Comparison of ENCODE assay signal across 10 mouse cellular contexts in the genomic region with DNA sequence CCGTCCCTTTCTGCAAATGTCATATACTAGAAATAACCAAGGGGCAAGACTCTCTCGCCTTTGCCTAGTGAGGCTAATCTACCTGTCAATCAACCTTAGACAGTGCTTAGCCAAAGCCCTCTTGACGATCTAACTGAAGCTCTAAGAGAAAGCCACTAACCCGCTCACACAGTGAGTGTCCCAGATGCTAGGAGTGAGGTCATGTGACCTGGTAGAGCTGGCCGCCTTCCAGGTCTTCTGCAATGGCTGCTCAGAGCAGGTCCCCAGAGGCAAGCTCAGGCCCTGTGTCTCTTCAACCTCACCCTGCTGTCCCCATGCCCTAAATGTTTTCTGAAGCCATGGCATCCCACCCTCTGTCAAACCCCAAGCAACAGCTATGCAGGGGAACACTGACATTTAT. TPM values are rescaled to one million over a fixed set of nuclear protein-coding genes. Genes with fewer than 3 reads are reported as not detected.
DNase-seq lines count a peak whose midpoint lies in the region; ATAC-seq and TF ChIP-seq lines count a peak whose summit lies in the region.
"Had no signal": no experiment of that assay in that cellular context is flagged by ENCODE, and none has a peak within 500 bp of the region (broad histone marks: within the 10 kb centered on the region; RNA-seq: fewer than 3 reads in every experiment).

No protein-coding gene starts in this region.

- DNase-seq in cerebellum, adult 18-20 months = peak; percentile 74 to 76
- DNase-seq in cerebellum, adult 11 months = no peak
- DNase-seq in adrenal gland, adult (ENCODE audit: inconsistent age in 2 of 2, low spot score in 1 of 2) = peak; percentile 86 to 92
- peak; percentile 62 for DNase-seq in forebrain, postnatal 0 days
- DNase-seq in heart, postnatal 4 days = peak; percentile 89
- peak; percentile 73 to 75 for DNase-seq in layer of hippocampus, adult 8-10 months (ENCODE audit: low spot score in 2 of 2)
- no peak for DNase-seq in urinary bladder, postnatal 10 days (ENCODE audit: low spot score)

- no peak overlapping the region for H3K27ac ChIP-seq in forebrain, postnatal 0 days (ENCODE audit: low read depth, low read length)
- peak overlapping the region; percentile 47 for H3K27ac ChIP-seq in midbrain, embryonic 12.5 days (replicated peaks)
- H3K27ac ChIP-seq: embryonic facial prominence, embryonic 15.5 days; limb, embryonic 12.5 days had no signal

- H3K4me3 ChIP-seq in forebrain, postnatal 0 days (ENCODE audit: low read depth, low read length) = no peak overlapping the region
- H3K4me3 ChIP-seq in midbrain, embryonic 12.5 days = no peak overlapping the region
- H3K4me3 ChIP-seq: embryonic facial prominence, embryonic 15.5 days; limb, embryonic 12.5 days had no signal

- 29% methylated on average over 5 of the region's 5 CpGs for WGBS in forebrain, postnatal 0 days
- WGBS in midbrain, embryonic 12.5 days = 41% methylated on average over 5 of the region's 5 CpGs

- no peaks in the 10 kb centered on the region for H3K9me3 ChIP-seq in forebrain, postnatal 0 days (ENCODE audit: low read length)
- H3K9me3 ChIP-seq in midbrain, embryonic 12.5 days = no peaks in the 10 kb centered on the region
- H3K9me3 ChIP-seq: embryonic facial prominence, embryonic 15.5 days; limb, embryonic 12.5 days had no signal

- peaks cover 4% of the 10 kb centered on the region; the same call in 1 of the 2 replicates for H3K4me1 ChIP-seq in forebrain, postnatal 0 days (ENCODE audit: insufficient read depth)
- peaks cover 26% of the 10 kb centered on the region for H3K4me1 ChIP-seq in midbrain, embryonic 12.5 days

- H3K36me3 ChIP-seq in forebrain, postnatal 0 days (ENCODE audit: insufficient read depth) = peaks cover 22% of the 10 kb centered on the region
- H3K36me3 ChIP-seq in midbrain, embryonic 12.5 days = peaks cover 65% of the 10 kb centered on the region

- no peaks in the 10 kb centered on the region for H3K27me3 ChIP-seq in forebrain, postnatal 0 days (ENCODE audit: insufficient read depth, low read length)
- no peaks in the 10 kb centered on the region for H3K27me3 ChIP-seq in midbrain, embryonic 12.5 days
- H3K27me3 ChIP-seq: embryonic facial prominence, embryonic 15.5 days; limb, embryonic 12.5 days had no signal

- H3K9ac ChIP-seq in forebrain, postnatal 0 days = no peak overlapping the region
- no peak overlapping the region for H3K9ac ChIP-seq in midbrain, embryonic 12.5 days (replicated peaks)
- H3K9ac ChIP-seq: embryonic facial prominence, embryonic 15.5 days; limb, embryonic 12.5 days had no signal

- ATAC-seq in forebrain, postnatal 0 days = peak; percentile 74
- 0 out of 2 replicates have a peak, but pooled peaks have one; percentile 38 for ATAC-seq in midbrain, embryonic 12.5 days (ENCODE audit: low FRiP score, low read depth)

- TF ChIP-seq CTCF in forebrain, postnatal 0 days (IDR thresholded peaks at IDR 0.05; ENCODE audit: low read depth) = no peak

- H3K4me2 ChIP-seq in forebrain, postnatal 0 days (ENCODE audit: low read depth) = no peak overlapping the region
- H3K4me2 ChIP-seq in midbrain, embryonic 12.5 days (replicated peaks) = no peak overlapping the region
- H3K4me2 ChIP-seq: embryonic facial prominence, embryonic 15.5 days; limb, embryonic 12.5 days had no signal

RNA-seq across cellular contexts. Expression of a gene that starts 49.7 kb away (rescaled TPM):
- 51.4 and 63.5 TPM in 2 replicates for total RNA-seq in forebrain, postnatal 0 days (2014; rRNA removed)
- polyA plus RNA-seq in forebrain, postnatal 0 days (2015; fragmentation: Nextera tagmentation; extraction: Ambion mirVana) = 37.7 and 45.7 TPM in 2 replicates
- total RNA-seq in heart, postnatal 4 days (2021) = 10 to 100 TPM; 49.5 to 50.4 TPM
- 100 to 1,000 TPM; 128 to 162 (median 147) TPM for total RNA-seq in layer of hippocampus, adult 8-10 months (2022)
- 70.6 and 71.2 TPM in 2 replicates for polyA plus RNA-seq in midbrain, embryonic 12.5 days (2016; fragmentation: Nextera tagmentation; extraction: Ambion mirVana)

Comparison
In these comparisons a context has a peak if more than half of its experiments do, and no peak if none do; other contexts are left out.
1. DNase-seq: peak in cerebellum, adult 18-20 months (2 of 2), adrenal gland, adult (2 of 2), forebrain, postnatal 0 days (single experiment), heart, postnatal 4 days (single experiment) and layer of hippocampus, adult 8-10 months (2 of 2); none in cerebellum, adult 11 months (single experiment) and urinary bladder, postnatal 10 days (single experiment).